Mouse (Mus musculus) megakaryocyte-erythroid progenitor cell, adult 5 weeks (primary cell): ENCODE results near the gene Gm49711. TPM values are rescaled to one million over a fixed set of nuclear protein-coding genes. Genes with fewer than 3 reads are reported as not detected.

ENCODE experiments used
- polyA plus RNA-seq: library from polyadenylated mRNA; stranded (reverse); fragments of >175 nt; gene quantifications from 2 replicates; pipeline ENCODE4 v1.2.3, GENCODE M21; 2012

The Gm49711 gene
- 1.0 and 2.0 TPM in 2 replicates for polyA plus RNA-seq

DNA sequence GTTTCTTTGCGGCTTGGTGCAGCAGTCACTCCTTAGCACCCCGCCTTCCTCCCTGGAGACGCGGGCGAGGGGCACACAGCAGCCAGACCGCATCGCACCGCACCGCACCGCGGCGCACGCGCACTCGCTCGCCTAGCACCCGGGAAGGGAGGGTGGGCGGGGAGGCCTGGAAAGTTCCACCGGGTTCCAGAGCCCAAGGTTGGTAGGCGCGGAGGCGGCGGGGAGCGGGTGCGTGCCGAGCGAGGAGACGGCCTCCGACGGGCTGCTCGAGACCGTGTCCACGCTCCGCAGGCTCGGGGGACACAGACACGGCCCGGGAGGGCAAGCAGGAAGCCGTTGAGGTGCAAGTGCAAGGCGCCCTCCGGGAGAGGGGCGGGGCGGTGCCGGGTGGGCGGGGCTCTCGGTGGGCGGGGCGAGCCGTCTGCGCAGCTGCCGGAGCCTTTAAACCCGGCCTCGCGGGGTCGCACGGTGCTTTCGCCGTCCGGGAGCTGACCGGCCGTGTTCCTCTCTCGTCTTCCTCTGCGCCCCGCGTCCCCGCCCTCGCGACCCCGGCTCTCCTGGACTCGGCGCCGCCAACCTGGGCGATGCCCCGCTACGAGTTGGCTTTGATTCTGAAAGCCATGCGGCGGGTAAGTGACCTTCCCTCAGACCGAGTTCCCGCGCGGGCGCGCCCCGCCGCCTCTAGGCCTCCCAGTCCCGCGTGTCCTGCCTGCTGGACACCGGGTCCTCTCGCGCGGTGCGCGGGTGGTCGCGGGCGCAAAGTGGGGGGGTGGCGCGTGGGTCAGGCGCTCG is at the start of gene Gm49711, which contains the start of the genes Mrps6 and Slc5a3:
Gene Gm49711, plus strand, starts transcription at position 465 of the 792 bp plus-strand sequence.
Gene Mrps6, plus strand, starts transcription at position 419 of the 792 bp plus-strand sequence.
Gene Slc5a3, plus strand, starts transcription at position 471 of the 792 bp plus-strand sequence.

Other genes starting within 250 kb of the Gm49711 start
- gene Mrps6, start within 50 bp of the Gm49711 start, polyA plus RNA-seq = 17.5 and 19.2 TPM in 2 replicates
- gene Slc5a3, start within 50 bp of the Gm49711 start, polyA plus RNA-seq = 0.08 and 0.09 TPM in 2 replicates
- not detected in 2 replicates for gene Kcne2, start 234.1 kb downstream of the Gm49711 start, polyA plus RNA-seq
- gene Smim11, start 243.0 kb downstream of the Gm49711 start, polyA plus RNA-seq = 13.8 and 15.9 TPM in 2 replicates